Mouse (Mus musculus) midbrain, embryonic 13.5 days (tissue): ENCODE measurements around the gene Emid1. TPM values are rescaled to one million over a fixed set of nuclear protein-coding genes. Genes with fewer than 3 reads are reported as not detected.

ENCODE experiments used
- ATAC-seq: fragments of 200-750 bp; cut with Nextera tagmentation; 2 replicates; pipeline ENCODE4 v1.8.0; 2017; ENCODE audit warnings: mild to moderate bottlenecking, moderate TSS enrichment, moderate library complexity
- H3K27ac ChIP-seq: fragments of 300-500 bp; sonication (generic); 2 replicates; pipeline ENCODE4 v1.5.1; 2015; ENCODE audit warnings: inconsistent platforms, mild to moderate bottlenecking, moderate library complexity
- H3K27me3 ChIP-seq: fragments of 300-500 bp; sonication (generic); 2 replicates; pipeline ENCODE4 v1.6.1; 2015; ENCODE audit warnings: mild to moderate bottlenecking, inconsistent platforms
- H3K36me3 ChIP-seq: fragments of 300-500 bp; sonication (generic); 2 replicates; pipeline ENCODE4 v1.6.1; 2015; ENCODE audit warnings: mild to moderate bottlenecking, inconsistent platforms
- H3K4me1 ChIP-seq: fragments of 300-500 bp; sonication (generic); replicated peaks from 2 replicates; pipeline ENCODE4 v1.6.1; 2015; ENCODE audit warnings: inconsistent platforms
- H3K4me2 ChIP-seq: fragments of 300-500 bp; sonication (generic); replicated peaks from 2 replicates; pipeline ENCODE4 v1.6.1; 2015; ENCODE audit warnings: moderate library complexity, mild to moderate bottlenecking, inconsistent platforms
- H3K4me3 ChIP-seq: fragments of 300-500 bp; sonication (generic); replicated peaks from 2 replicates; pipeline ENCODE4 v1.5.1; 2015; ENCODE audit warnings: mild to moderate bottlenecking, inconsistent platforms
- H3K9ac ChIP-seq: fragments of 300-500 bp; sonication (generic); replicated peaks from 2 replicates; pipeline ENCODE4 v1.6.1; 2015; ENCODE audit warnings: mild to moderate bottlenecking, inconsistent platforms
- H3K9me3 ChIP-seq: fragments of 300-500 bp; sonication (generic); 2 replicates; pipeline ENCODE4 v1.6.1; 2016; ENCODE audit warnings: mild to moderate bottlenecking, inconsistent platforms
- WGBS: fragments of 180-500 bp; shearing (Covaris S2); methylation state at CpG from one replicate; pipeline ENCODE4 v1.1.7; 2015; 5-methylcytosine and 5-hydroxymethylcytosine counted together
- polyA plus RNA-seq: library from polyadenylated mRNA; unstranded; fragments of >200 nt; fragmentation: Nextera tagmentation; extraction: Ambion mirVana; gene quantifications from 2 replicates; pipeline ENCODE4 v1.2.1, GENCODE M21; 2015

Emid1 gene
- polyA plus RNA-seq, 1 experiment from 2014 or later = 6.7 TPM

DNA sequence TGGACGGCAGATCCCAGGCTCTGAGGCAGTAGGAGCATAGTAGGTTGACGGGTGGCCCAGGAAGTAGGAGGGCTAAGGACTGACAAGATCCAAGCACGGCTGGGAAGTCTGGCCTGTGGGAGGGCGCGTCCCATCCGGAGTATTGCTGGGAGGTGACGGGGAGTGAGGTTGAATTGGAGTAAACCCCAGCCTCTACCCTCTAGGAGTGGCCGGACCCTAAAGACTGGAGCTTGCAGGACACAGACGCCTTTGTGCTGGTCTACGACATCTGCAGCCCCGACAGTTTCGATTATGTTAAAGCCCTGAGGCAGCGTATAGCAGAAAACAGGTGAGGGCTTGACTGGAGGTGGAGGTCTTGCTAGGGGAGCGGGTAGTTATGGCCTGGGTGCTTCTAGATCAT, 92.8 kb downstream of the Emid1 start:
- H3K36me3 ChIP-seq = no peaks in the 10 kb centered on the region; the same call in 1 of the 2 replicates
- no peak overlapping the region for H3K4me2 ChIP-seq
- H3K9me3 ChIP-seq = no peaks in the 10 kb centered on the region
- 30% methylated on average over 14 of the region's 14 CpGs for WGBS
- H3K27ac ChIP-seq = no peak overlapping the region
- H3K4me1 ChIP-seq = peaks cover 79% of the 10 kb centered on the region
- H3K9ac ChIP-seq = no peak overlapping the region
- no peak overlapping the region for H3K4me3 ChIP-seq
- peaks cover 93% of the 10 kb centered on the region for H3K27me3 ChIP-seq
- no peak for ATAC-seq

DNA sequence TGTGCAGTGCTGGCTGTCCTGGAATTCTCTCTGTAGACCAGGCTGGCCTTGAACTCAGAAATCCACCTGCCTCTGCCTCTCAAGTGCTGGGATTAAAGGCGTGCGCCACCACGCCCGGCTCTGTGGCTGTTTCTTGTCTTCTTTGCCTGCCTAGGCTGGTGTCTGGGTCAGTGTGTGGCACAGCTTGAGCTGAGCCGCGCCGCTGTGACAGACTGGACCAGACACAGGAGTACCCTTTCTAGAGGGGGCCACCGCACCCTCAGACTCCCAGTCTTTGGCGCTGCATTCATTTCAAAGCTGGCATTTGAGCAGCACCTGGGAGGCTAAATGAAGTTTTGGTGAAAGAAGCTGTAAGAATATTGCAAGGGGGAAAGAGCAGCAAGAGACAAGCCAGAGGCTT, 93.3 kb downstream of the Emid1 start:
- 24% methylated on average over 9 of the region's 9 CpGs for WGBS
- Histone ChIP-seq H3K4me1 (peaks cover 74% of the 10 kb centered on the region), H3K27me3 (peaks cover 89% of the 10 kb centered on the region), H3K4me2 (no peak overlapping the region), H3K36me3 (no peaks in the 10 kb centered on the region; the same call in 1 of the 2 replicates), H3K9me3 (no peaks in the 10 kb centered on the region), H3K9ac (no peak overlapping the region), H3K27ac (no peak overlapping the region), H3K4me3 (no peak overlapping the region; the same call in 1 of the 2 replicates)
- ATAC-seq = no peak

DNA sequence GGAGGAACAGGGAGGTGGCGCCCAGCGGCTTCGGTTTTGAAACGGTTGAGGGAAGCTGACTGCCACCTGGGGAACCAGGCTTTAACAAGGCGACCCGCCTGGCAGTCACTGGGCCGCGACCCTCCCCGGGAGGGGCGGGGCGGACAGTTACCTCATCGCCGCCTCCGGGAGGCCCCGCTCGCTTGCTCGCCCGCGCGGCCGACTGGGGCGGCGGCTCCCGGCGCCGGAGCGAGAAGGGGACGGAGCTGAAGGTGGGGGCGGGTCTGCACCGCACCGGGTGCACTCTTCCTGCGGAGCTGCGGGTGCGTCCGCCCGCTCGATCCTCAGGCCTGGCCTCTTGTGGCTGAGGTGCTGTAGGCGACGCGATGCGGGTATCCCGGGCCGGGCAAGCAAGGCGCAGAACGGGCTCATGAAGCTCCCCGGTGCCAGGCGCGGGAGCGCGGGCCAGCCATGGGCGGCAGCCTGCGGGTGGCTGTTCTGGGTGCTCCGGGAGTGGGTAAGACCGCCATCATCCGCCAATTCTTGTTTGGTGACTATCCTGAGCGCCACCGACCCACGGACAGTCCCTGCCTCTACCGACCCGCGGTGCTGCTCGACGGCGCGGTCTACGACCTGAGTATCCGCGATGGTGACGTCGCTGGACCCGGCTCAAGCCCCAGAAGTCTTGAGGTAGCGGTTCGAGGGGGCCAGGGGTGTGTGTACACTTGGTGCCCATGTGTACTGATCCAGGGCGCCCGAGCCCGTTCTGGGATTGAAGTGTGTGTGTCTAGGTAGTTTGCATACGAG, 94.0 kb downstream of the Emid1 start, which contains the start of gene Rasl10a:
Rasl10a (plus strand) TSS at position 273 of the 786 bp plus-strand sequence.
- Histone ChIP-seq H3K9me3 (no peaks in the 10 kb centered on the region), H3K4me1 (peaks cover 67% of the 10 kb centered on the region), H3K27me3 (peaks cover 81% of the 10 kb centered on the region), H3K27ac (no peak within 1 kb of the TSS), H3K4me2 (peak within 1 kb of the TSS; percentile 85), H3K9ac (peak within 1 kb of the TSS; percentile 68), H3K36me3 (no peaks in the 10 kb centered on the region; the same call in 1 of the 2 replicates), H3K4me3 (peak within 1 kb of the TSS; percentile 49)
- 0 out of 2 replicates have a peak, but pooled peaks have one; percentile 5 for ATAC-seq
- 1% methylated on average over 76 of the region's 77 CpGs for WGBS

DNA sequence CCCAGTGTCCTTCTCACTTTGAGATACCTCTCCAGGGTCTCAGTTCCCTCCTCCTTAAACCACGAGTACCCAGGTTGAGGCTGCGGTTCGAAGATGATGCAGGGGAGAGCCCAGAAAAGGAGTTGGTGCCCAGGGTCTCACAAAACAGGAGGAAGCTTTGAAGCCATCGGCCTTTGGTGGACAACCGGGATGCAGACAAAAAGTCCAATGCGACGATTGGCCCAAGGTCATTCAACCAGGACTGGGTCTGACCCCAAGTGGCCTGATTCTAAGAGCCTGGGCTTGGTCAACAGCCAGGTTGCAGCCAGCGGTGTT, 94.6 kb downstream of the Emid1 start:
- H3K9me3 ChIP-seq = no peaks in the 10 kb centered on the region
- peaks cover 76% of the 10 kb centered on the region for H3K27me3 ChIP-seq
- no peak overlapping the region for H3K27ac ChIP-seq
- peak overlapping the region; percentile 49 for H3K4me3 ChIP-seq
- peak overlapping the region; percentile 85 for H3K4me2 ChIP-seq
- peak overlapping the region; percentile 68 for H3K9ac ChIP-seq
- no peaks in the 10 kb centered on the region; the same call in 1 of the 2 replicates for H3K36me3 ChIP-seq
- ATAC-seq = no peak
- WGBS = 16% methylated on average over 8 of the region's 8 CpGs
- H3K4me1 ChIP-seq = peaks cover 61% of the 10 kb centered on the region

DNA sequence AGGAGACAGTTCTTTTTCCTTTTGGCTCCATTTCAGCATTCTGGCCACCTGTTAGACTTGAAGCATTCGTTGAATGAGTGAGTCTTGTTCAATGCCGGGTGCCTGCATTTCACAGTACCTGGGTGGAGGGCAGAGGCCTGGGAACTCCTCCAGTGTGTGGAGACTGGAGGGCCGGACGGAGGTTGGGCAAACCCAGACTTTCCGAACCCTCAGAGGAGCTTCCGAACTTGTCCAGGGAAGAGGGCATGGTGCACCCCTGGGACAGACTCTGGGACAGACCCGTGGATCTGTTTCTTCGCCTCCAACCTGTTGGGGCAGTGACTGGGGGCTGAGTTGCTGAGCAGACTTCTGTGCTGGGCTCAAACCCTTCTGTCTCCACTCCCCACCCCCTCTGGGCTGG, 95.0 kb downstream of the Emid1 start:
- Histone ChIP-seq H3K36me3 (no peaks in the 10 kb centered on the region; the same call in 1 of the 2 replicates), H3K4me3 (no peak overlapping the region), H3K27me3 (peaks cover 72% of the 10 kb centered on the region), H3K4me2 (no peak overlapping the region), H3K27ac (no peak overlapping the region), H3K9ac (no peak overlapping the region), H3K4me1 (peaks cover 57% of the 10 kb centered on the region), H3K9me3 (no peaks in the 10 kb centered on the region)
- ATAC-seq = no peak
- 53% methylated on average over 8 of the region's 8 CpGs for WGBS

Other genes starting within 250 kb of the Emid1 start
- gene Nefh, start 204.2 kb downstream of the Emid1 start, polyA plus RNA-seq = 1.2 TPM in 2 replicates
- gene Ap1b1, start 165.4 kb downstream of the Emid1 start, polyA plus RNA-seq = 87.2 and 93.9 TPM in 2 replicates
- 0.55 and 0.66 TPM in 2 replicates for gene Rasl10a, start 94.1 kb downstream of the Emid1 start, polyA plus RNA-seq
- 13.0 and 20.9 TPM in 2 replicates for gene Gas2l1, start 86.9 kb downstream of the Emid1 start, polyA plus RNA-seq
- gene Rhbdd3, start 53.3 kb downstream of the Emid1 start, polyA plus RNA-seq = 32.8 and 33.1 TPM in 2 replicates
- gene Ewsr1, start 53.0 kb downstream of the Emid1 start, polyA plus RNA-seq = 724 and 776 TPM in 2 replicates
- 5.2 and 7.5 TPM in 2 replicates for gene Kremen1, start 109.3 kb upstream of the Emid1 start, polyA plus RNA-seq